Comparison of ENCODE assay signal across 8 mouse cellular contexts in genomic region chr15:85667381-85667791, GRCm38 (mm10).
DNase-seq lines count a peak whose midpoint lies in the region; ATAC-seq and TF ChIP-seq lines count a peak whose summit lies in the region.

No protein-coding gene starts in this region.

- no peak overlapping the region for H3K4me2 ChIP-seq in kidney, embryonic 15.5 days
- H3K4me2 ChIP-seq in kidney, postnatal 0 days (ENCODE audit: low read length): peak overlapping the region; percentile 35

- H3K36me3 ChIP-seq in kidney, embryonic 15.5 days: no peaks in the 10 kb centered on the region
- no peaks in the 10 kb centered on the region for H3K36me3 ChIP-seq in kidney, postnatal 0 days (ENCODE audit: insufficient read depth, low read length)

- no peaks in the 10 kb centered on the region for H3K9me3 ChIP-seq in kidney, embryonic 15.5 days (replicated peaks)
- H3K9me3 ChIP-seq in kidney, postnatal 0 days (replicated peaks; ENCODE audit: low read length): no peaks in the 10 kb centered on the region

- no peak for TF ChIP-seq CTCF in kidney, postnatal 0 days (IDR thresholded peaks at IDR 0.05; ENCODE audit: low read depth)

- H3K27ac ChIP-seq in kidney, embryonic 15.5 days: no peak overlapping the region
- H3K27ac ChIP-seq in kidney, postnatal 0 days: peak overlapping the region; percentile 68; the same call in 1 of the 2 replicates

- H3K4me3 ChIP-seq in kidney, embryonic 15.5 days (replicated peaks): no peak overlapping the region
- H3K4me3 ChIP-seq in kidney, postnatal 0 days (replicated peaks; ENCODE audit: low read depth, low read length): peak overlapping the region; percentile 25

- no peak overlapping the region for H3K9ac ChIP-seq in kidney, embryonic 15.5 days
- peak overlapping the region; percentile 54; the same call in 1 of the 2 replicates for H3K9ac ChIP-seq in kidney, postnatal 0 days (ENCODE audit: low read depth, low read length)

- ATAC-seq in kidney, embryonic 15.5 days (replicated peaks; ENCODE audit: low FRiP score): no peak
- no peak for ATAC-seq in kidney, postnatal 0 days (replicated peaks; ENCODE audit: low FRiP score, low read depth)
- ATAC-seq in inflammation-experienced regulatory T-cells, adult 6 months: no peak
- ATAC-seq in activated CD4-positive, CD25-positive, alpha-beta regulatory T cell, adult 4 months: no peak

- H3K4me1 ChIP-seq in kidney, embryonic 15.5 days: peaks cover 25% of the 10 kb centered on the region
- H3K4me1 ChIP-seq in kidney, postnatal 0 days (replicated peaks; ENCODE audit: insufficient read depth, low read length): peaks cover 15% of the 10 kb centered on the region

- 63% methylated on average over 12 of the region's 12 CpGs for whole genome bisulfite sequencing in kidney, embryonic 15.5 days
- 44% methylated on average over 12 of the region's 12 CpGs for WGBS in kidney, postnatal 0 days

- peaks cover 13% of the 10 kb centered on the region; the same call in 1 of the 2 replicates for H3K27me3 ChIP-seq in kidney, embryonic 15.5 days
- no peaks in the 10 kb centered on the region for H3K27me3 ChIP-seq in kidney, postnatal 0 days (ENCODE audit: insufficient read depth, low read length)

- peak; percentile 75 for DNase-seq in kidney, adult 18-20 months
- DNase-seq in MEL-GATA-1-ER (ENCODE audit: extremely low read depth, low read depth): peak; percentile 44
- DNase-seq in cerebellum, postnatal 10 days: peak; percentile 82 to 87
- DNase-seq in kidney, postnatal 0 days (ENCODE audit: low spot score): no peak
- DNase-seq in spleen, postnatal 4 days (ENCODE audit: low spot score in 2 of 2): no peak

Comparison
In these comparisons a context has a peak if more than half of its experiments do, and no peak if none do; other contexts are left out.
1. DNase-seq: peak in kidney, adult 18-20 months (single experiment), MEL-GATA-1-ER (single experiment) and cerebellum, postnatal 10 days (2 of 2); none in kidney, postnatal 0 days (single experiment) and spleen, postnatal 4 days (0 of 2).